Mouse (Mus musculus) layer of hippocampus, postnatal 25 days (tissue): ENCODE results near the gene Rap1gds1. TPM values are rescaled to one million over a fixed set of nuclear protein-coding genes. Genes with fewer than 3 reads are reported as not detected.

Experiments used
- DNase-seq, 2 experiments: peaks; one replicate each; pipeline ENCODE4 v3.0.0; 2022; ENCODE audit warnings: mixed read lengths in 2 of 2, low spot score in 1 of 2; ENCODE audit errors: extremely low spot score in 1 of 2
- total RNA-seq, 2 experiments: library from RNA; stranded (reverse); gene quantifications; 2 replicates each; pipeline ENCODE4 v1.2.3; 2021

Gene Rap1gds1
- total RNA-seq, 2 experiments from 2014 or later: 219 to 233 TPM

GRCm38 (mm10) chr3:138889214-138889613 lies 185.8 kb downstream of the Rap1gds1 start:
- no peak for DNase-seq

GRCm38 (mm10) chr3:138886121-138886520 lies 188.9 kb downstream of the Rap1gds1 start:
- DNase-seq: no peak

- no peak for DNase-seq
These were observed 193.2 kb downstream of the Rap1gds1 start for GRCm38 (mm10) chr3:138881725-138882347.

DNA sequence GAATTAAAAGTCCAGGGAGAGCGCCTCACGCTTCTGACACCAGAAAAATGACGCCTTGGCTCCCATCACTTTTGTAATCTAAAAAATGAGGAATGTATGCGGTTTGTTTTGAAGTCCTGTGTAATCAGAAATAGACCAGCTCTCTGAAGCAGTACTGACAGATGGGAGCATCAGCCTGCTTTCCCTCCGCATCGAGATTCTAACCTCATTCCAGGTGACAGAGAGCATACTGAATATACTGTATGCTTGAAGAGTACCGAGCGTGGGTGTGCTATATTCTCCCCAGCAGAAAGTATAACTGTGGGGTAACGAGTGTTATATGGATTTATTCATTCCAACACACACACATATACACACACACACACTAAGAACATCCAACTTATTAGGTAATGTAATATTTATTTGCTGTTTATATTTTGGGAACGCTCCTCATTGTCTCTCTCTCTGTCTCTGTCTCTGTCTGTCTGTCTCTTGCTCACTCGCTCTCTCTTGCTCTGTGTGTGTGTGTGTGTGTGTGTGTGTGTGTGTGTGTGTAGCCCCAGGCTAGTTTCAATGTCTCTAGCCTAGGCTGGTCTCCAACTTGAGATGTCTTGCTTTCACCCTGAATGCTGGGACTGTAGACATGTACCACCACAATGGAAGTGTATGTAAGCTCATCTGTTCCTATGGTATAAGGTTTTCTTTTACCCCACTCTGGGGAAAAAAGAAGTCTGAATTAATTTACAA lies 193.8 kb downstream of the Rap1gds1 start:
- DNase-seq: no peak

GRCm38 (mm10) chr3:138877741-138878140 lies 197.3 kb downstream of the Rap1gds1 start:
- DNase-seq: no peak

DNA sequence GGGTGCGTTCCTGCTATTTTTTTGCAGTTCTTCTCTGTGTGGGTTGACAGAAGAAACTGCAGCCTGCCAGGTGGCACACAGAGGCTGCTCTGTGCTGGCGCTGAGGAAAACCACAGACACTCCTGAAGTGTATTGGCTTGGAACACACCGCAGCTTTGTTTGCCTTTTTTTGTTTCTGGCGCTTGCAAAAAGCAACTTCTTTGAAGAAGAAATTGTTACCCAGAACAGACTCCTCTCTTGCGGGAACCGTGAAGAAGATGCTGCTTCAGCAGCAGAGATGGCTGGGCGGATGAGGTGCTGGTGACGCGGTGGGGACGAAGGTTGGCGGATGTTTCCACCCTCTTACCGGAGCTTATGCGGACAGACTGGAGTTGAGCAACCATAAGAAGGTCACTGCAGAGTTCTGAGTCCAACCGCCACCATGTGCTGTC lies 198.1 kb downstream of the Rap1gds1 start:
- DNase-seq: no peak

DNA sequence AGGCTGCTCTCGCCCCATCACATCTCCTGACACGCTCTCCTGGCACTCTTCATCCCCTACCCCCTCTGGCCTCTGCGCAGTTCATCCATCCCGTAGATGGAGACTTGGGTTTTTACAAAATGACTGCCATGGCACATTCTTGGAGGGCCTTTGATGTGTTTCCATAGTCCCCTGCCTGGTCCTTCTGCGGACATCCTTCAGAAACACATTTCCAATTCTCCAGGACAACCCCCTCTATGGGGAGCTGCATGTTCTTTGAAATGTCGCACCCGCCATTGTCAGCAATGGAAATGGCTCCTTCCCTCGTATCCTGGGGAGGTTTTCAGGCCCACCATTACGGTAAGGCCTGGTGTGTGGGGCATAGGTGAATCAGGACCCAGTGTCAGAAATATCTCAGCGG lies 198.6 kb downstream of the Rap1gds1 start:
- no peak for DNase-seq

- DNase-seq: no peak
These were observed 199.1 kb downstream of the Rap1gds1 start for GRCm38 (mm10) chr3:138875936-138876335.

Other genes with a start within 250 kb of the Rap1gds1 start
- under 1 TPM in 1 of 2 experiments, not detected in 1; 0.10 TPM for gene Stpg2, start 130.5 kb upstream of the Rap1gds1 start, total RNA-seq